Mouse (Mus musculus): ENCODE measurements around the gene Rbfox1. TPM values are rescaled to one million over a fixed set of nuclear protein-coding genes. Genes with fewer than 3 reads are reported as not detected.

Rbfox1 gene
- total RNA-seq, 2 experiments from 2014 or later, result 120 to 127 TPM

DNA sequence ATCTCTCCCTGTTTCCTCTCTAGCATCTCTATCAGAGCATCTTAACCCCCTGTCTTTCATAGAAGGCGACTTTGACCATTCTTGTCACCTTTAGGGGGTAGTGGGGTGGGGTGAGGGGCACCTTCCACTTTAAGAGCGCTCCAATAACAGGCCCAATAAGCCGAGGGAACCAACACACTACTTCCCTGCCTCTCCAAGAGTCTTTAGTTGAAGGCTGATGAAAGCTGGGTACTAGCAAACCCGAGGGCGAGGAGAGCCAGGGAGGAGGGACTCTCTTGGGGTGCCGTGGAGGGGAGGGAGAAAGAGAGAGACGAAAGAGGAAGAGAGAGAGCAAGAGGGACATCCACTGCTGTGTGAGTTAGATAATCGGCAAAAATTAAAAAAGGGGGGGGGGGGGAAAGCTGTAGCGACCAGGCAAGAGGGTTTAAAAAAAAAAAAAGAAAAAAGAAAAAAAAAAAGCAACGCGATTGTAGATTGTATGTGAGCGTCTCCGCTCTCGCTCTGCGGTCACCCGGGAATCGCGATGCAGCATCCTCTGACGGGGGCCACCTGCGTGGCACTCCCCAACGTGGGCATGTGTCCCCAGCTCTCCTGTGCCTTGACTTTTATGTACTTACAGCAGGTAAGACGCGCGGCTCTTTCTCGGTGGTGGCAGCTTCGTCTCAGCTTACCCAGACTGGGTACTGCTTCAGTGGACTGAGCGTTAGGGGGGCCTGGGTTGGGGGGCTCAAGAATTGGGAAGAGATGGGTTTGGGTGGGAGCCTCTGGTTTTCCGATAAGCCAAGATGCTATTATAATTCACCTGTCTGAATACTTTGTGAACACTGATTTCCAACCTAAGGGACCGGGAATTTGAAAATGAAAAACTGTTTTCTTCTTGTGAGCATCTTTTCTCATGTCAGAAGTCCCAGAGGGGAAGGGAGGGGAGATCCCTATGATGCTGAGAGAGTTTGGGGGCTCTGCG is 1154.5 kb downstream of the Rbfox1 start:
- intact Hi-C loops (cut with DNase I; ENCODE audit: low total_unique reads), result no loop called here
- no peak for DNase-seq

DNA sequence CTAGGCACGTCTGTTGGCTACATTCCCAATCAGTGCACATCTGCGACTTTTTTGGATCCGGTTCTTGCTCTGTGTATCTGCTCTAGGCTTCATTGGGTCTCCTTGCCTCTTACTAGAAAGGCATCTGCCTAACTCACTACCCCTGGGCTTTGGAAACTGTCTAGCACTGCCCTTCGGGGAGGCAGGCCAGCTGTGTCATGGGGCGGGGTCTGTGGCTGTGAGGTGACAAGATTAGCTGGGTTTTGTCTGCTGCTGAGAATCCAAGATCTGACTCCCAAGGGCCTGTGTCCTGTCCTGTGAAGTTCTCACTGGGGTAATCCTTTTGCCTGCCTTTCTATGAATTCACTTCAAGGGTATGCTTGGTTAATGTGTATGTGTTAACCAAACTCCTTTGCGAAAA is 1155.5 kb downstream of the Rbfox1 start:
- intact Hi-C loops (cut with DNase I; ENCODE audit: low total_unique reads), result no loop called here
- DNase-seq, result no peak

DNA sequence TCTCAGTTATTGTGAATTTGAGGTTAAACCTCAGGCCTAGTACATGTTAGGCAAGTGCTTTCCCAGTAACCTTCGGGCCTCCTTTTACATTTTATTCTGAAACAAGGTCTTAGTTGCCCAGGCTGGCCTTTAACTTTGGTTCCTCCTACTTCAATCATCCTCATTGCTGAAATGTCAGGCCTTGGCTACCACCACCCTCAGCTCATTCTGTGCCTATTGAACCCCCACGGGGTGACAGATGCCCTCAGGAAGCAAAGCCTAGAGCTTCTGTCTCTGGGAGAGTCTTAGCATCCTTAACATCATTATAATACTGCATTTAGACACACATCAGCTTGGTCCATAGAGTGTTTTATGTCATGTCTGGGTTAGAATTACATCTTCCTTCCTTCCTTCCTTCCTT is 1162.3 kb downstream of the Rbfox1 start:
- no peak for DNase-seq
- intact Hi-C loops (cut with DNase I; ENCODE audit: low total_unique reads), result no loop called here

DNA sequence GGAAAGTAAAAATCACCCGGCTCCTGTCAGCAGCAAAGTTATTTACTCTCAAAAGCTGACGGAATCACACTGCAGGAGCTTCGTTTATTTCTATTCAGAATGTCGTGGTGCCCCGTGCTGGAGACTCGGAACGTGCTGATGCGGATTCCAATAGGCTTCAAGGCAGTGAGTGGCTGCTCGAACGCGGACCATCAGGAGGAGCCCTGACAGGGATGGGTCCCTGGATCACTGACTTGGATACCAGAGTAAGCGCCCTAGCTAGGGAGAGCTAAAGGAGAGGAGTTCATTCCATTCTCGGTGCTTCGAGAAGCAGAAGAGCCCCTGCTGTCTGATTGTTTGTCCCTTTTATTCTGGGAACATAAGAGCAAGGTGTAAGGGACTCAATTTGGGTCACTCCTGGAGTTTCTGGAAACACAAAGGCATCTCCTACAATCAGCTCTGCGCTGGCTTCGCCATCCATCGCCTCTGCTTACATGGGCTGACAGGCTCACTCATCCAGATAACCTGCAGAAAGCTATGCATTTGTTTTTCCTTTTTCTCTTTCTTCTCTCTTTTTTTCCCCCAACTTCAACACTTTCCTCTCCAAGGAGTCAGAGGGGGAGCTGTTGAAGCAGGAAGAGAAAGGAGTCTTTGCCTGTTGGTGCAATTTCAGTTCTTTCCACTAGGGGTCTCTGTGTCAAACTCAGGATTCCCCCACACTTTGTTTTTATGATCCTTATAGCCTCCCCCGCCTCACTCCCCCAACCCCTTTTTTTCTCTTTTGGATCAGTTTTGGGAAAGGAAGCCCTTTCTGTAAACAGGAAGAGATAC is 1164.2 kb downstream of the Rbfox1 start:
- no peak for DNase-seq
- intact Hi-C loops (cut with DNase I; ENCODE audit: low total_unique reads), result no loop called here

DNA sequence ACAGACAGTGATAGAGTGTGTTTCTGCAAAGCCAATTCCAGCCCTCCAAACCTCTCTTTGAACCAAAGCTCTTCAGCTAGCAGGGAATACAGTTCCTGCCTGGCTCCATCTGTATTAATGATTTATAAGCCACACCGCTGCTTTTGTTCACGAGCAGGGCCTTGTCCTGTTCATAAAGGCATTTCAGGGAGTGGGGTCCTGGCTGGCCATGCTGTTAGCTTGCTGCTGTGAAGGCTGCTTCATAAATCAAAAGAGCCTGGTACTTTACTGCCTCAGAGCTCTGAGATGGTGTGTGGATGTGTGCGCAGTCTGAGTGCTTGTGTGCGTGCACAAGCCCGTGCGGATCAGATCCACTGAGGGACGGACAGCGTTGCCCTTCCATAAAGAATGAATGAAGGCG is 1165.8 kb downstream of the Rbfox1 start:
- no peak for DNase-seq
- intact Hi-C loops (cut with DNase I; ENCODE audit: low total_unique reads), result no loop called here

DNA sequence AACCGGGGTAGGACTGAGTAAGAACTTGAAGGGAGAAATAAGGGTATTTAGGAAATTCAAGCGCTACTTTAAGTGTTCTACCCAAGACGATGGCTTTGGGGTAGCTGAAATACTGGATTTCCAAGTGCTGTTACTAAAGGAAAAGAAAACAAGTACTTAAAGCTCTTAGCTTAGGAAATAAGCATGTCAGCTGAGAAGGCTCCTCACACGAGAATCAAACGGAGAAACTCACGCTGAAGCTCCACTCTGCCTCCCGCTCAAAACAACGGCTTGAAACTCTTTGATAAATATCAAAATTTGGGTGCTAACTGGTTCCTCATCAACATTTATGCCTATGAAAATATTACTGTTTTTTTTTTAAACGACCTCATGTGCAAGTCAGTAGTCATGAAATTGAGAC is 1166.8 kb downstream of the Rbfox1 start:
- intact Hi-C loops (cut with DNase I; ENCODE audit: low total_unique reads), result no loop called here
- DNase-seq, result no peak

DNA sequence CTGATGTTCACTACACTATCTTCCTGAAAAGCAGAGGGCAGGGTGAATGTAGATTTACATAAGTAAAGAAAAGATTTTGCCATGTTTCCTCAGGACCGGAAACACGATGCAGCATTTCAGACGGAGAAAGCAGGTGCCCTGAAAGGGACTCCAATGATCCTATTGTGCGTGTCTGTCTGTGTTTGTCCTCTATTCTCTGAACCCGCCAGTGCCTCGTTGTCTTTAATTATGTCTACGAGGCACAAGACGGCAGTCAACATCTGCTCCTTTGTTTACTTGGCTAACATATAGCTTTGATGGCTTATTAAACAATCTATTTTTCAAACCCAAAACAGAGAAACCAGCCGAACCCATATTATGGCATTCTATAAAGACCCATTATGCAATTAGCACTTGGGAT is 1167.3 kb downstream of the Rbfox1 start:
- intact Hi-C loops (cut with DNase I; ENCODE audit: low total_unique reads), result no loop called here
- DNase-seq, result no peak

DNA sequence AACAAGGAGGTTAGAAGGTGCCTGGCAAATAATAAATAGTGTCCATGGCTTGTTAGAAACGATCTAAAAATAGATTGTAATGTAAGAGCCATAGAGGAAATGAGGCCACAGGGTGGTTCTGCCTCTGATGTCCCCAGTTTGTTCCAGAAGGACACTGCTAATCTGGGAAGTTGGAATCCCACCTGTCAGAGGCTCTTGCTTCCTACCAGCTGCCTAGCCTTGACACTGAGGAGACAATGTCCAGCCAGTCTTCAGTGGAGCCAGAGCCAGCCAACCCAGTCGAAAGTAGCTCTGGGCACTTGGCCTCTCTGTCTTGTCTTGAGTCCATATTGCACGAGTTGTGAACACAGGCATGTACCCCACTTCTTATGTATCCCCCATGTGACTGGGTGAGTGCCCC is 1172.6 kb downstream of the Rbfox1 start:
- peak; percentile 25 for DNase-seq
- intact Hi-C loops (cut with DNase I; ENCODE audit: low total_unique reads), result no loop called here

DNA sequence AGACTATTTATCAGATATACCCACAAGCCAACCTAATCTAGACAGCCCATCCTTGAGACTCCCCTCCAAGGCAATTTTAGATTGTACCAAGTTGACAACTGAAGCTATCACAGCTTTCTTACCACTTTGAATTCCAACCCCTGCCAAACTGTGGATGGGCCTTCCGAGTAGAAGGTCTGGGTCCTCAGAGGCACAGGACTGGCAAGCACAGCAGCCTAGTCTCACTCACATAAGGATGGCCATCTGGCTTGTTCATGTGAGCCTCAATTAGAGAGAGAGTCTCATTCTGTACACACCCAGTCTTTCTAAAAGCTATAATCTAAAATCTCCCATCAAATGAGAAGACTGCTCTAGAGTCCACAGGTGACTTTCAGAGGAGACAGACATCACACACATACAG is 1173.4 kb downstream of the Rbfox1 start:
- DNase-seq, result no peak
- intact Hi-C loops (cut with DNase I; ENCODE audit: low total_unique reads), result no loop called here

DNA sequence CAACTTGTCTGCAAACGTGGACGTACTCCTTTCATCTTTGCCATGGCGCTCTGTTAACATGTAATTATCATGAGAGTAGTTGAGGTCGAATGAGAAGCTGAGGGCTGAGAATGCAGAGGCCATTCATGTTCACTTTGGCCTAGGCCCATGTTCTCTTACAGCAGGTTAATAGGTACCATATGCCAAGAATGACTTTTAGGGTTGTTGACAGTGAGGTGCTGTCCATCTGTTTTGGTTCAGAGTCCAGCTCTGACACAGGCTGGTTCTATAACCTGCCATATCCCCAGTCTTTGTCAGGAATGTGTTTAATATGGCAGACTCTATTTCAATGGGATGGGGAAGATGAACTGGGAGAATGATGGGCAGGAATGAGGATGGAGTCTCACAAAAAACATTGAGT is 1174.4 kb downstream of the Rbfox1 start:
- no peak for DNase-seq
- intact Hi-C loops (cut with DNase I; ENCODE audit: low total_unique reads), result no loop called here

DNA sequence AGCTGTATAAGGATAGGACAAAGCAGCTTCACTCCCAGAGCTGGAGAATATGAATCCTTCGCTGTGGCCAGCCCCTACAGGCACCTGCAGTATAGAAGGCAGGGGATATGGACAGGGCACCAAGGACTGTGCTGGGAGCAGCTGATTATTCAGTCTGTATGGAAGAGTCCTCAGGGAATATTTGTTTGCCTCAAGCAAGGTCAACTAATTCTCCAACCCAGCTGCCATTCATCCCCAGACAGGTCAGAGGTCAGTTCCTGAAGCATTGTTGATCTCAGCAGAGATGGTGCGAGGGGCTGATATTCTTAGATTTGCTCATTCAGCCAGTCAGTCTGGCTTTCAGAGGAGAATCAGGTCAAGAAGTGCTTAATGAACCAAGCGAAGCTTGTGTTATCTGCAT is 1175.7 kb downstream of the Rbfox1 start:
- intact Hi-C loops (cut with DNase I; ENCODE audit: low total_unique reads), result no loop called here
- no peak for DNase-seq

DNA sequence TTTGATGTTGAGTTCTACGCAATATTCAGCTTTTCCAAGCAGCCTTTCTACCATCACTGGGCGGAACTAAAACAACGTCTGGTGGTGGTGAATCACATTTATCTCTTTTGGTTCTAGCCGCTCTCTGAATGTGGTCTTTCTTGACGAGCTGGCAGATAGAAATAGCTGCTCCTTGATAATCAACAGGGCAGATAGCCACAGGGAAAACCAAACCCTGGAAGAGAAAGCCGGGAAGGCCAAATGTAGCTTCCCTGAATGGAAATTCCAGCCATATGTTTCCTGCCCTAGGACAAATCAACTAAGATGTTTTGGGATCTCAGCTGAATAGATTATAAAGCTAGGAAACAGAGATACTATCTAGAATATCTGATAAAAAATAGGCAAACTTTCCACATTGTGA is 1177.4 kb downstream of the Rbfox1 start:
- intact Hi-C loops (cut with DNase I; ENCODE audit: low total_unique reads), result no loop called here
- DNase-seq, result no peak

DNA sequence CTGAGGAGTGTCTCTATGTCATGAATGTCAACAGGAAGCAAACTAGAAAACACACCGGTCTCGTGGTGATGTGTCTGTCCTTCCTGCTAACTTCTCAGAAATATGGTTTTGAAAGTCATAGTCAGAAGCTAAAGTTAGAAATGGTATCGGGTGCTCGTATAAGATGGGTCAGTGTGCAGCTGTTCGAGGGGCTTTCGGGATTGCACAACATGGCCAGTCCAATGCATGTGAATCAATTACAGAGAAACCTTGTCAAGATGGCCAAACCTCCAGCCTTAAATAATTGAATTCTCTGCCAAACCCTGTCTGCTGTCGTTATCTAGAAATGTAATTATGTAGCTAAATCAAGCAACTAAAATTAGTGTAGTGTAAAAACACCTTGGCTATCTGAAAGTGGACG is 1182.0 kb downstream of the Rbfox1 start:
- intact Hi-C loops (cut with DNase I; ENCODE audit: low total_unique reads), result no loop called here

DNA sequence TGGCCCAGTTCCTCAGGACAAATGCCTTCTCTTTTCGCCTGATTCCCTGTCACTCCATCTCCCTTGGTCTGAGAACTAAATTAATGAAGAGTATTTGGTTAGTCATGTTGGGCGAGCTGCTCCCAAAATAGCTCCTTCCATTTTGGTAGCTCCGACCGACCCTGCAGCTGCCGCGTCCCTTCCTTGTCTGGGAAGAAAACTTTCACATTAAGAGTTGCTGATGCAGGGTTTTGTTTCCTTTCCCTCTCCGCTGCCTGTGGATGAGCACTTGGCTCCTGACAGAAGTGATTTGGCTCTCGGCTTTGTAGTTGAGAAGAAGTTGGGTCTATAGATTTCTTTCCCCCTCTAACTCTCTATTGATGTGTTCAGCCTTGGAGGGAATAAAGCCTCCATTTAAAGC is 1184.4 kb downstream of the Rbfox1 start:
- peak; percentile 52 for DNase-seq
- intact Hi-C loops (cut with DNase I; ENCODE audit: low total_unique reads), result no loop called here

More for the DNA sequence above, 1182.0 kb downstream of the Rbfox1 start:
- DNase-seq, result no peak

DNA sequence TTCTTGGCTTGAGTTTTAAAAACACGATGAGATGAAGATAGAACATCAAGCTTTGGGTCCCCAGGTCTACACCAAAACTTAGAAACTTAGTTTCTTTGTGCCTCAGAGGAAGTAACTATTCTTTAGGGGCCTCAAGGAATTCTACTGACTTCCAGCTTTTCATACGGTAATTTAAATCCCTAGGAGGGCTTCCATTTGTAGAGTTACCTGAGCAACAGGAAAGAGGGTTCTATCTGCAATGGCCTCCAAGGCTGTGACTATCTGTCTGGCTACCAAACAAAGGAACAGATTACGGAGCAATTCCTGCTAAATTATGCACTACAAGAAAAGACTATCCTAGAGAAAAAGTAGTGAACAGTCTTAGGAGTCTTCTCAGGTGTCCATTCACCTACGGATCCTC is 1189.6 kb downstream of the Rbfox1 start:
- no peak for DNase-seq
- intact Hi-C loops (cut with DNase I; ENCODE audit: low total_unique reads), result no loop called here

DNA sequence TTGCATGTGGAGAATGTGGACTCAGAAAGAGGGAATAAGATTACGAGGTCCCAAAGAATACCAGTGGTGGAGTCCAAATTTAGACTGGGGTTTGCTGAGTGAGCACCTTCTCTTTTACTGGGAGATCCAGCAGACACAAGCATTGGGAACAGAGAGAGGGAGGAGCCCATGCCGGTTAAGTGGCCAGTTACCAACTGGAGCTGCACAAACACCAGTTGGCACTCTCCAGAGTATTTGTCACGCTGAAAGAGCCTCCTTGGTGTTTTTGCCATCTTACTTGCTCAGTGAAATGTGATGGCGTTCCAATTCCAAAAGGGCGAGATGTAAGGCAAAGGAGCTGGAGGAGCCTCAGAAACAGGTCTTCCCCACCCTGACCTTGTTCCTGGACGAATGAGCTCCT is 1190.6 kb downstream of the Rbfox1 start:
- no peak for DNase-seq

DNA sequence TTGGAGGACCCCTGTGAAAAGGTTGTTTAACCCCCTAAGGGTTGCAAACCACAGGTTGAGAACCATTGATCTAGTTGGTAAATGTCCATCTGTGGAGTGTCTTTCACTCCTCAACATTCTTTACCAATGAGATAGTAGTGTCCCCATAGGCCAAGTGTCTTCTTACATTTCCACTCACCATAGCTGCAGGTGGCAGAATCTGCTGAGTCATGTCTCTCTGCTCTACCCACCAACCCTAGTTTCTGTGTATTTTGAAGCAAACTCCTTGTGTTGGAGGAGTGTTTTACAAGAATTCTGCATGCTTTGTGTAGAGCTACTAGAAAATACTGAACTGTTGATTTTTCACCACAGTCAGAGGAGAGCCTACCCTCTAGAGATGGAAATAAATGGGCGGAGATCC is 1191.2 kb downstream of the Rbfox1 start:
- intact Hi-C loops (cut with DNase I; ENCODE audit: low total_unique reads), result no loop called here
- no peak for DNase-seq

More for the DNA sequence above, 1190.6 kb downstream of the Rbfox1 start:
- intact Hi-C loops (cut with DNase I; ENCODE audit: low total_unique reads), result no loop called here

DNA sequence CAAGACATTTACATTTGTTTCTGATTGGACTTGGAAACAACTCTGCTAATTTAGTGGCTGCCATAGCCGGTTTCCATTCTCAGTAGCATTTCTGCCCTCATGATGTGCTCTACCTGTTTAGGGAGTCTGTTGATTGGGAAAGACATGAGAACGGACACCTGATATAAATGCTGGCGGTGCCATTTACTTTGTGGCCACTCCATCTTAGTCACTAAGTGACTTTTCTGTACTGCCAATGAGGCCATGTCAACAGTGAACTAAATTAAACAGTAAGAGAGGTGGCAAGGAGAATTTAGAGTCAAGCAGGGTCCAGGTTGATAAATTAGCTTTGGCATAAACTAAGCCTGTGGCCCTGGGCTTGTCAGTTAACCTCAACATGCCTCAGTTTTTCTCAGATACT is 1191.6 kb downstream of the Rbfox1 start:
- intact Hi-C loops (cut with DNase I; ENCODE audit: low total_unique reads), result no loop called here
- DNase-seq, result no peak

DNA sequence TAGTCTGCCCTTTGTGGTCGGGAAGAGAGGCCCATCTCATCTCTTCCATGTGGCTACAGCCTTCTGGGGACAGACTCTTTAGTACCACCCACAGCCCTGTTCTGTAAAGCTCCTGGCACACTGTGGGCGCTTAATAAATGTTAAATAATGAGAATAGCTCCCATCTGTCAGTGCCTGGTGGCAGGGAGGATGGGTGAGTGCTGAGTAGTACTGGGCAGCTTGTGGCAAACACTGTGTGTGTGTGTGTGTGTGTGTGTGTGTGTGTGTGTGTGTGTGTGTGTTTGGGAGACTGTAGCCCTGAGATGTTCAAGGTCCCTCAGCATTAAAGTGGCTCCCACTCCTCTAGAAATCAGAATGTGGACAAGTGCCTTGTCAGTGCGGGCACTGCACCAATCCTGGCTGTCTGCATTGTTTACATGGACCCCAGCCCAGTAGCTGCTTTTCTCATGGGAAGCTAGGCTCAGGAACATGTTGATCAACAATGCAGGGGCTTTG is 1196.0 kb downstream of the Rbfox1 start:
- intact Hi-C loops (cut with DNase I; ENCODE audit: low total_unique reads), result no loop called here
- DNase-seq, result no peak

DNA sequence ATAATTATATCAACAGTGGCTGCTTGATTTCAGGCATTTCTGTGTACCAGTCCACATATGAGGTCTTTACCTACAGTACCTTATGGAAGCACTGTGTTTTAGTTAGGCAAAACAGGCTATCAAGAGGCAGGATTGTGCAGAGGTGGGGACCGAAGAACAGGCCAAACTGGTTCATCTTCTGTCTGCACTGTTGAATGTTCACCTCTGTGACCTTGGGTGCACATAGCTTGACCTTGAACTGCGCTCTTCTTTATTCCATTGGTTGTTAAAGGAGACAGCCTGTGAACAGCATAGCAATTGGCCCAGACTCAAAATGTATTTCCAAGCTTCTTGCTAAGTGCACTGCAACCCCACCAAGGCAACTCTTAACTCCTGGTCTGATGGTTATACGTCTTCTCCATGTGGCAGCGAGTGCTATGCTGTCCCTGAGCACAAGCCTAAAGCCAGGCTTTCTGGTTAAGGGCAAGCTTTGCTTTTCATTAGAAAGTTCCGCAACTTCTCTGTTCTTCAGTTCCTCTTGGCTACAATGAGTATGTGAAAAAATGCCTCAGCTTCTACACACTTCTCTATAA is 1196.6 kb downstream of the Rbfox1 start:
- no peak for DNase-seq
- intact Hi-C loops (cut with DNase I; ENCODE audit: low total_unique reads), result no loop called here
